Mouse (Mus musculus) liver, postnatal 0 days (tissue): ENCODE measurements at regions not wholly inside any gene's neighbourhood (a gene's known extent, or its start where the extent isn't known, plus 50 kb on each side); places are given as distances from the start of the nearest gene placed in this dataset.

Experiments
- CTCF ChIP-seq: sonication (generic); IDR thresholded peaks from 2 replicates; pipeline ENCODE4 v1.5.1; 2016; ENCODE audit warnings: antibody characterized with exemption, low read depth
- EP300 ChIP-seq: IDR thresholded peaks from 2 replicates; pipeline ENCODE4 v1.6.1; 2016; ENCODE audit warnings: antibody characterized with exemption, low read depth, mild to moderate bottlenecking

DNA sequence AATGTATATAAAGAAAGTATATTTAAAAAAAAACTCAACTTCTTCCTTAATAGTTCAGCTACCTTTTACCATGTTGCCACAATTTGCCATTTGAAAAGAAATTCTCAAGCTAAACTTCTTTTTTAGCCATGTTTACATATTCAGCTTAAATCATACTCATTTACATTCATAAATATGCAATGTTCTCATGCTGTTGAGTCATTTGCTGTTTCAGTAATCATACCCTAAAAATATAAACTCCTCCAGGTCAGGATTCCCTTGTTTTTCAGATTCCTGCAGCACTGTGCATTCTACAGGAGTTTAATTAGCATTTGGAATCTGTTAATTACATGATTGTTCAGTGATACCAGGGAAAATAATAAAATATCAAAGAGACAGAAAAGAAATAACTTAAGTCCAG lies 300.5 kb downstream of the Efnb2 start:
- no peak for TF ChIP-seq CTCF
- TF ChIP-seq EP300: no peak
